Comparison of ENCODE assay signal across 23 mouse cellular contexts in the genomic region with DNA sequence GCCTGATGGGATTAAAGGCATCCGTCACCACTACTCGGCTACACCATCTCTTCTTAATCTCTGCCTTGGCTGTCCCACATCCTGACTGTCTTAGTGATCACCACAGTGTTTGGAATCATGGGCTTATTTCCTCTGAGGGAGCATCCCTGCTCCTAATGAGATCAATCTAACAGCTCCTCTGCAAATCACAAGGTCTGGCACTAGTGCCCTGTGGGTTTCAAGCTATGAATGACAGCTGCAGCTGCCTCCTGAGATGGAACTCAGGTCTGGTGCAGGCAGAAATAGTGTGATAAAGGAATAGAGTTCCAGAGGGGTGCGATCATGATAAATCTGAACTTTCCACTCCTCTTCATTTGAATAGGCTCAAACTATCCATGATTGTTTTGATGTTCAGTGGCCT.
DNase-seq lines count a peak whose midpoint lies in the region; ATAC-seq and TF ChIP-seq lines count a peak whose summit lies in the region.
"Had no signal": no experiment of that assay in that cellular context is flagged by ENCODE, and none has a peak within 500 bp of the region (broad histone marks: within the 10 kb centered on the region; RNA-seq: fewer than 3 reads in every experiment).

No protein-coding gene starts in this region.

- no peak for TF ChIP-seq EP300 in liver, postnatal 0 days (IDR thresholded peaks at IDR 0.05; ENCODE audit: low read depth)

- no peaks in the 10 kb centered on the region for H3K27me3 ChIP-seq in forebrain, embryonic 13.5 days
- no peaks in the 10 kb centered on the region for H3K27me3 ChIP-seq in forebrain, embryonic 16.5 days (replicated peaks; ENCODE audit: control insufficient read depth, insufficient read depth, low read length)
- no peaks in the 10 kb centered on the region for H3K27me3 ChIP-seq in liver, postnatal 0 days (ENCODE audit: insufficient read depth, low read length)
- H3K27me3 ChIP-seq: embryonic facial prominence, embryonic 15.5 days; hindbrain, embryonic 12.5 days had no signal

- H3K27ac ChIP-seq in forebrain, embryonic 13.5 days = no peak overlapping the region
- H3K27ac ChIP-seq in forebrain, embryonic 16.5 days (ENCODE audit: low read length) = no peak overlapping the region
- no peak overlapping the region for H3K27ac ChIP-seq in liver, postnatal 0 days (ENCODE audit: low read depth)
- H3K27ac ChIP-seq: embryonic facial prominence, embryonic 15.5 days; heart, embryonic 10.5 days; hindbrain, embryonic 12.5 days had no signal

- no peak overlapping the region for H3K9ac ChIP-seq in forebrain, embryonic 13.5 days
- no peak overlapping the region for H3K9ac ChIP-seq in forebrain, embryonic 16.5 days (replicated peaks; ENCODE audit: low read depth, low read length)
- H3K9ac ChIP-seq in liver, postnatal 0 days (replicated peaks) = no peak overlapping the region
- H3K9ac ChIP-seq: embryonic facial prominence, embryonic 15.5 days; hindbrain, embryonic 12.5 days had no signal

- 0 out of 2 replicates have a peak, but pooled peaks have one; percentile 19 for ATAC-seq in forebrain, embryonic 13.5 days
- no peak; the same call in 1 of the 2 replicates for ATAC-seq in forebrain, embryonic 16.5 days
- ATAC-seq in liver, postnatal 0 days = no peak
- ATAC-seq: hindbrain, embryonic 16.5 days; inflammation-experienced regulatory T-cells, adult 6 months had no signal

- no peak for DNase-seq in liver, postnatal 0 days
- DNase-seq in liver = no peak
- peak; percentile 72 for DNase-seq in retina, postnatal 1 day
- DNase-seq in retina, embryonic 14.5 days (ENCODE audit: low spot score) = no peak
- no peak for DNase-seq in neural tube, embryonic 10.5 days (ENCODE audit: extremely low spot score, low spot score)
- DNase-seq: adrenal gland, adult 2 months; adrenal gland, postnatal 25 days; cerebellum, adult 11 months; cerebellum, adult 8-10 months; cerebellum, postnatal 14 days; embryo, embryonic 11 days; gastrocnemius, postnatal 36 days; heart, adult 18-20 months; heart, postnatal 10 days; heart, postnatal 4 days had no signal

- 67% methylated on average over 3 of the region's 3 CpGs for WGBS in forebrain, embryonic 13.5 days
- 63% methylated on average over 3 of the region's 3 CpGs for WGBS in forebrain, embryonic 16.5 days
- WGBS in liver, postnatal 0 days (ENCODE audit: insufficient replicate concordance) = 59% methylated on average over 3 of the region's 3 CpGs

- TF ChIP-seq CTCF in liver, postnatal 0 days (IDR thresholded peaks at IDR 0.05; ENCODE audit: low read depth) = no peak

- H3K4me2 ChIP-seq in forebrain, embryonic 13.5 days = no peak overlapping the region
- no peak overlapping the region for H3K4me2 ChIP-seq in forebrain, embryonic 16.5 days (ENCODE audit: low read length)
- peak overlapping the region; percentile 40 for H3K4me2 ChIP-seq in liver, postnatal 0 days (ENCODE audit: low read depth, low read length)
- H3K4me2 ChIP-seq: embryonic facial prominence, embryonic 15.5 days; hindbrain, embryonic 12.5 days had no signal

- no peak overlapping the region for H3K4me3 ChIP-seq in forebrain, embryonic 13.5 days
- no peak overlapping the region for H3K4me3 ChIP-seq in forebrain, embryonic 16.5 days (replicated peaks; ENCODE audit: low read length)
- no peak overlapping the region for H3K4me3 ChIP-seq in liver, postnatal 0 days (ENCODE audit: low read depth, low read length)
- H3K4me3 ChIP-seq: embryonic facial prominence, embryonic 15.5 days; erythroblast, embryonic 14.5 days; heart, embryonic 10.5 days; hindbrain, embryonic 12.5 days had no signal

- H3K4me1 ChIP-seq in forebrain, embryonic 13.5 days = peaks cover 9% of the 10 kb centered on the region; the same call in 1 of the 2 replicates
- H3K4me1 ChIP-seq in forebrain, embryonic 16.5 days (replicated peaks; ENCODE audit: control insufficient read depth, insufficient read depth, low read length) = peaks cover 9% of the 10 kb centered on the region
- H3K4me1 ChIP-seq in liver, postnatal 0 days (ENCODE audit: insufficient read depth) = peaks cover 6% of the 10 kb centered on the region; the same call in 1 of the 2 replicates
- H3K4me1 ChIP-seq: embryonic facial prominence, embryonic 15.5 days; heart, embryonic 10.5 days; hindbrain, embryonic 12.5 days had no signal

- no peaks in the 10 kb centered on the region for H3K9me3 ChIP-seq in forebrain, embryonic 13.5 days (replicated peaks)
- H3K9me3 ChIP-seq in forebrain, embryonic 16.5 days (ENCODE audit: control insufficient read depth, low read length) = no peaks in the 10 kb centered on the region
- no peaks in the 10 kb centered on the region for H3K9me3 ChIP-seq in liver, postnatal 0 days (ENCODE audit: low read length)
- H3K9me3 ChIP-seq: embryonic facial prominence, embryonic 15.5 days; heart, embryonic 10.5 days; hindbrain, embryonic 12.5 days had no signal

- H3K36me3 ChIP-seq in forebrain, embryonic 13.5 days (ENCODE audit: poor library complexity, severe bottlenecking) = no peaks in the 10 kb centered on the region
- H3K36me3 ChIP-seq in forebrain, embryonic 16.5 days (ENCODE audit: control insufficient read depth, insufficient read depth) = no peaks in the 10 kb centered on the region
- no peaks in the 10 kb centered on the region for H3K36me3 ChIP-seq in liver, postnatal 0 days (replicated peaks; ENCODE audit: insufficient read depth, low read length)
- H3K36me3 ChIP-seq: embryonic facial prominence, embryonic 15.5 days; heart, embryonic 10.5 days; hindbrain, embryonic 12.5 days had no signal
